Mouse (Mus musculus) limb, embryonic 13.5 days (tissue): ENCODE results near the gene Rnf217. TPM values are rescaled to one million over a fixed set of nuclear protein-coding genes. Genes with fewer than 3 reads are reported as not detected.

Experiments
- ATAC-seq: fragments of 200-750 bp; cut with Nextera tagmentation; 2 replicates; pipeline ENCODE4 v1.8.0; 2017; ENCODE audit warnings: low read depth, moderate number of reproducible peaks, moderate TSS enrichment; ENCODE audit not compliant: low FRiP score
- H3K27ac ChIP-seq: fragments of 300-500 bp; sonication (generic); 2 replicates; pipeline ENCODE4 v1.5.1; 2015; ENCODE audit warnings: inconsistent platforms, mild to moderate bottlenecking, moderate library complexity
- H3K27me3 ChIP-seq: fragments of 300-500 bp; sonication (generic); 2 replicates; pipeline ENCODE4 v1.6.1; 2015; ENCODE audit warnings: mild to moderate bottlenecking, inconsistent platforms
- H3K36me3 ChIP-seq: fragments of 300-500 bp; sonication (generic); 2 replicates; pipeline ENCODE4 v1.6.1; 2015; ENCODE audit warnings: inconsistent platforms, mild to moderate bottlenecking, moderate library complexity
- H3K4me1 ChIP-seq: fragments of 300-500 bp; sonication (generic); 2 replicates; pipeline ENCODE4 v1.6.1; 2015; ENCODE audit warnings: inconsistent platforms
- H3K4me2 ChIP-seq: fragments of 300-500 bp; sonication (generic); replicated peaks from 2 replicates; pipeline ENCODE4 v1.6.1; 2015; ENCODE audit warnings: inconsistent platforms, mild to moderate bottlenecking, moderate library complexity
- H3K4me3 ChIP-seq: fragments of 300-500 bp; sonication (generic); 2 replicates; pipeline ENCODE4 v1.5.1; 2015; ENCODE audit warnings: moderate library complexity, mild to moderate bottlenecking, inconsistent platforms
- H3K9ac ChIP-seq: fragments of 300-500 bp; sonication (generic); 2 replicates; pipeline ENCODE4 v1.6.1; 2015; ENCODE audit warnings: mild to moderate bottlenecking, inconsistent platforms
- H3K9me3 ChIP-seq: fragments of 300-500 bp; sonication (generic); 2 replicates; pipeline ENCODE4 v1.6.1; 2016; ENCODE audit warnings: inconsistent platforms
- WGBS: fragments of 180-500 bp; shearing (Covaris S2); methylation state at CpG from one replicate; pipeline ENCODE4 v1.1.7; 2015; 5-methylcytosine and 5-hydroxymethylcytosine counted together
- polyA plus RNA-seq: library from polyadenylated mRNA; unstranded; fragments of >200 nt; fragmentation: Nextera tagmentation; extraction: Ambion mirVana; gene quantifications from 2 replicates; pipeline ENCODE4 v1.2.1, GENCODE M21; 2015

The Rnf217 gene
- 1.6 and 1.8 TPM in 2 replicates for polyA plus RNA-seq

- H3K9ac ChIP-seq = peak within 1 kb of the TSS; percentile 96
- H3K27me3 ChIP-seq = no peaks in the 10 kb centered on the region
- H3K9me3 ChIP-seq = no peaks in the 10 kb centered on the region
- H3K4me1 ChIP-seq = peaks cover 33% of the 10 kb centered on the region
- peak within 1 kb of the TSS; percentile 73 for H3K27ac ChIP-seq
- peak within 1 kb of the TSS; percentile 86 for H3K4me3 ChIP-seq
- peak; percentile 83 for ATAC-seq
- peak within 1 kb of the TSS; percentile 86 for H3K4me2 ChIP-seq
- WGBS = under 1% methylated on average over 66 of the region's 106 CpGs
- H3K36me3 ChIP-seq = no peaks in the 10 kb centered on the region
Observed at GRCm38 (mm10) chr10:31609066-31609961, at the start of gene Rnf217. Gene Rnf217, minus strand, starts transcription at chr10:31609184.

- no peak overlapping the region for H3K27ac ChIP-seq
- H3K36me3 ChIP-seq = no peaks in the 10 kb centered on the region
- no peaks in the 10 kb centered on the region for H3K27me3 ChIP-seq
- H3K9ac ChIP-seq = no peak overlapping the region
- H3K4me2 ChIP-seq = no peak overlapping the region
- ATAC-seq = no peak
- no peak overlapping the region for H3K4me3 ChIP-seq
- no peaks in the 10 kb centered on the region for H3K4me1 ChIP-seq
- 81% methylated on average over 3 of the region's 3 CpGs for WGBS
- no peaks in the 10 kb centered on the region for H3K9me3 ChIP-seq
Observed at GRCm38 (mm10) chr10:31647270-31647669, 38.3 kb upstream of the Rnf217 start.

- H3K27ac ChIP-seq = no peak overlapping the region
- WGBS = 61% methylated on average over 1 of the region's 1 CpGs
- H3K4me2 ChIP-seq = no peak overlapping the region
- H3K36me3 ChIP-seq = no peaks in the 10 kb centered on the region
- H3K4me3 ChIP-seq = no peak overlapping the region
- no peak for ATAC-seq
- H3K4me1 ChIP-seq = no peaks in the 10 kb centered on the region
- H3K27me3 ChIP-seq = no peaks in the 10 kb centered on the region
- no peaks in the 10 kb centered on the region for H3K9me3 ChIP-seq
- H3K9ac ChIP-seq = no peak overlapping the region
Observed at GRCm38 (mm10) chr10:31646083-31646482, 37.1 kb upstream of the Rnf217 start.

DNA sequence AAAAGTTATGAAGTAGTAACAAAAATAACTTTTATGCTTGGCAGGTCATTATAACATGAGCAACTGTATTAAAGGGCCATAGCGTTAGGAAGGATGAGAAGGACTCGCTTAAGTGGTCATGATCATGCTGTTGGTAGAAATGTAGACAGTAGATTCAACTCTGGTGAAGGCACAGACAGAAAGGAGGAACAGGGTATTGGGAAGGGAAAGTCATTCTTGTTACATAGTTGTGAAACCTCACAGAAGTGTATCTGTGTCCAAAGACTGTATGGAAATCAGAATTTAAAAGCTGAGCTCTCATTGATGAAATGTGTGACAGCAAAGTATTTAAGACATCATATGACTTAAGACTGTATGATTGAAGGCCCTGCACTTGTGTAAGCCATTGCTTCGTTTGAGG lies 26.1 kb upstream of the Rnf217 start:
- 87% methylated on average over 3 of the region's 3 CpGs for WGBS

GRCm38 (mm10) chr10:31632005-31632404 lies 23.0 kb upstream of the Rnf217 start:
- Histone ChIP-seq H3K27me3 (no peaks in the 10 kb centered on the region), H3K36me3 (no peaks in the 10 kb centered on the region), H3K4me2 (no peak overlapping the region), H3K4me3 (no peak overlapping the region), H3K4me1 (no peaks in the 10 kb centered on the region), H3K9me3 (no peaks in the 10 kb centered on the region), H3K27ac (no peak overlapping the region), H3K9ac (no peak overlapping the region)
- WGBS = 78% methylated on average over 1 of the region's 1 CpGs
- no peak for ATAC-seq

More for the DNA sequence above, 26.1 kb upstream of the Rnf217 start:
- Histone ChIP-seq H3K4me3 (no peak overlapping the region), H3K9me3 (no peaks in the 10 kb centered on the region), H3K27ac (no peak overlapping the region), H3K27me3 (no peaks in the 10 kb centered on the region), H3K36me3 (no peaks in the 10 kb centered on the region), H3K4me2 (no peak overlapping the region), H3K4me1 (no peaks in the 10 kb centered on the region), H3K9ac (no peak overlapping the region)
- no peak for ATAC-seq

DNA sequence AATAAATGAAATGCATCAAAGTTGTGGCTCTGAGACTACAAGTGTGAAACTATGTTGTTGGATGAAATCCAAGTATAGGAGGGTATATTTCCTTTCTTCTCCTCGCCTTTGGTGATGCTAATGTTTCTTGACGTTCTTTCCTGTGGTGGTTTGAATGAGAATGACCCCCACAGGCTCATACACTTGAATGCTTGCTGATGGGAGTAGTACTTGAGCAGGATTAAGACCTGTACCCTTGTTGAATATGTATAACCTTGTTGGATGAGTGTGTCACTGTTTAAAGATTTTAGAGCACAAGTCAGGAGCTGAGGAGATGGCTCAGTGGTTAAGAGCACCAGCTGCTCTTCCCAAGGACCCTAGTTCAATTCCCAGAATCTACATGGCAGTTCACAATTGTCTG lies 6.4 kb upstream of the Rnf217 start:
- Histone ChIP-seq H3K36me3 (no peaks in the 10 kb centered on the region), H3K27me3 (no peaks in the 10 kb centered on the region), H3K4me1 (no peaks in the 10 kb centered on the region), H3K9me3 (no peaks in the 10 kb centered on the region), H3K4me3 (no peak overlapping the region), H3K9ac (no peak overlapping the region), H3K27ac (no peak overlapping the region), H3K4me2 (no peak overlapping the region)
- WGBS = 63% methylated on average over 2 of the region's 2 CpGs
- ATAC-seq = no peak

DNA sequence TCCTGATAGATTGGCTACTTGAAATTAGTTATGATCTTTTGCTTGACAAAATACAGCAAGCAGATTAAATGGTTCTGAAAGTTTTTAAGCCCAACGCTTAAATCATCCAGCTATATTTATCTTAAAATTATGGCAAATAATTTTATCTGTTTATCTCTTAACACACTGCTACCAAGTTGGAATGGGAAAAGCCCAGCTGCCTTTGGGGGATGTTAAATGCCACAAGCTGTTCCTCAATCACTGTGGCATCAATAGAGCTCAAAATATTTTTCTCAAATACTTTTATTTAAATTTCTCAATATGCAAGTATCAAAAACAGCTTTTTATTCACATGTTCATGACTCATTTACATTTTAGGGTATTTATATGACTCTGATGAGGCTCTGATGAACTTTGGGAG lies 5.1 kb upstream of the Rnf217 start:
- Histone ChIP-seq H3K9me3 (no peaks in the 10 kb centered on the region), H3K27me3 (no peaks in the 10 kb centered on the region), H3K9ac (no peak overlapping the region), H3K4me3 (no peak overlapping the region), H3K4me1 (0 out of 2 replicates have a peak, but pooled peaks cover 2% of the 10 kb centered on the region), H3K36me3 (no peaks in the 10 kb centered on the region), H3K4me2 (no peak overlapping the region), H3K27ac (no peak overlapping the region)
- ATAC-seq = no peak
- WGBS = 98% methylated on average over 1 of the region's 1 CpGs

DNA sequence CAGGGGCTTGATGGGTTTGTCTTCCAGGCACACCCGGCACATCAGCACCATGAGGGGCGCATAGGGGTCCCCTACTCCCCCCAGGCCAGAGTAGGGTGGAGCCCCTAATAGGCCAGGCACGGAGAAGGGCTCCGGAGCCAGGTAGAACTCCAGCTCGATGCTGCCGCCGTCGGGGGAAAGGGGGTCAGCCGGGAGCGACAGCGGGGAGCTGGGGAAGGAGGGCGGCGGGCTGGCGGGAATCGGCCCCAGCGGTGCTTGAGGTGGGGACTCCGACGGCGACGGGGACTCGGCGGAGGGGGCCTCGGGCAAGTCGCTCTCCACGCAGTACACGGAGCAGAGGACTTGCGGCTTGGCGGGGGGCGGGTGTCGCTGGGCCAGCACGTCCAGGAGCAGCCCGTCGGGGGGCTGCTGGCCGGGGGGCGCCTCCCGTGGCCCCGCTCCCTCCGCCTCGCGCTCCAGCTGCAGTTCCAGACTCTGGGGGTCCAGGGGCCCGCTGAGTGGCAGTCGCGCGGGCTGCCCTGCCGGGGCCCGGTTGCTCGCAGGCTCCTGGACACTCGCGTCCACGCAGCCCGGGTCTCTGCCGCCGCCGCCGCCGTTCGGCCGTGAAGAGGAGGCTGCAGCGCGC lies 431 bp downstream of the Rnf217 start:
- peak; percentile 50 for ATAC-seq
- no peaks in the 10 kb centered on the region for H3K27me3 ChIP-seq
- under 1% methylated on average over 48 of the region's 60 CpGs for WGBS

DNA sequence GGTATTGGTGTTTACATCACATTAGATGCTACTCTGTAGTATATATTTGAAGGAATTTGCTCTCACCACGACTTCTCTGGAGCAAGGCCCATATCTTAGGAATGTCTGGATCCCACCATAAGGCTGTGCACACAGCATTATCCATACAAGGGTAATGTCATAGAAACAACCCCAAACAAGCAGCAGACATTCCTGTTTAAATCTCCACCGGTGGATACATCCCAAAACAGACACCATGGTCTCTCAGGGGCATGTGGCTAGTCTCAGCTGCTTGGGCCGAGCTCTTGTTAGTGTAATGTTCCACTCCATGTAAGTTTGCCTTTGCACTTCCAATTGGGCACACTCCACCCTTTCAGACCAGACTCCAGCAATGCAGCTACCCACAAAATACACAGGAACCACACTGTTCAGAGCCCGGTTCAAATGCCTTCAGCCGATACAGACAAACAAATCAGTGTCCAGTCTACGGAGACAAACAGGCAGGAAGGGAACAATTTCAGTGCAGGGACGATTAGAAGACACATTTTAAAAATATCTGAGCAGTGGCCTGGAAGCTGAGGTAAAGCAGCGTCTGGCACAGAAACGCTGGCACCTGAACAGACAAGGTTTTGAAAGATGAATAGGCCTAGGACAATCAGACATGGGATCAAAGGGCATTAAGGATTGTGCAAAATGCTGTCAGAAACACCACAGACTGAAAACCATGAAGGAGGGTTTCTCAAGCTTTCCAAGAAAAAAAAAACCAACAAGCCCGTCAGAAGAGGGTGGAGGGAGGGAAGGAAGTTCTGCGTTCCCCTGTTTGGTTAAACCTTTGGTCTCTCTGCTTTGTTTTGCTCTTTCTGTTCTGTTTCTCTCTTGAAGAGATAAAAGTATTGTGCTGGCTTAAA lies 1.8 kb downstream of the Rnf217 start:
- Histone ChIP-seq H3K4me1 (peaks cover 38% of the 10 kb centered on the region), H3K27ac (0 out of 2 replicates have a peak overlapping the region, but pooled peaks have one; percentile 1), H3K4me2 (peak overlapping the region; percentile 86), H3K36me3 (no peaks in the 10 kb centered on the region), H3K4me3 (peak overlapping the region; percentile 86), H3K9ac (peak overlapping the region; percentile 96), H3K27me3 (no peaks in the 10 kb centered on the region), H3K9me3 (no peaks in the 10 kb centered on the region)
- no peak for ATAC-seq
- WGBS = 24% methylated on average over 11 of the region's 11 CpGs

More for the DNA sequence above, 431 bp downstream of the Rnf217 start:
- H3K4me1 ChIP-seq = peaks cover 37% of the 10 kb centered on the region
- H3K27ac ChIP-seq = peak overlapping the region; percentile 73
- H3K9me3 ChIP-seq = no peaks in the 10 kb centered on the region
- H3K4me2 ChIP-seq = peak overlapping the region; percentile 86
- H3K9ac ChIP-seq = peak overlapping the region; percentile 96
- H3K4me3 ChIP-seq = peak overlapping the region; percentile 86
- no peaks in the 10 kb centered on the region for H3K36me3 ChIP-seq

DNA sequence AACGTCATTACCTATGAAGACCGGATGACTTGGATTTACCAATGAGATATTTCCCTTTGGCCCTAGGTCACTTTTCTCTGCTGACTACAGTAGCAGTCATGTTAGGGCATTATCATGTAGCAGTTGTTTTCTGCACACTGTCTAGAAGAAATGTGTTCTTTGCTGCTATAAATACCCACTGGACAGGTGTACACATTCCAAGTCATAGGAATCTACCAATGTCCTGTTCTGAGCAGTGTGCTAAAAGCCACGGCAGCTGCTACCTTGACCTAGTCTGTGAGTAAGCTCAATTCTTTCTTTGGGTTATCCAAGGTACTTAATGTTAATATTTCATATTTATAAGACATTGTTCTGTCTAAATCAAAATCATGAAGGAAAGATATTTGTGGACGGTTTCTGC lies 5.1 kb downstream of the Rnf217 start:
- Histone ChIP-seq H3K36me3 (no peaks in the 10 kb centered on the region; the same call in 1 of the 2 replicates), H3K27me3 (no peaks in the 10 kb centered on the region), H3K4me3 (no peak overlapping the region)

GRCm38 (mm10) chr10:31600116-31600515 lies 8.9 kb downstream of the Rnf217 start:
- ATAC-seq = no peak
- H3K27me3 ChIP-seq = no peaks in the 10 kb centered on the region
- no peak overlapping the region for H3K4me3 ChIP-seq
- no peak overlapping the region for H3K27ac ChIP-seq
- no peak overlapping the region for H3K9ac ChIP-seq
- no peak overlapping the region for H3K4me2 ChIP-seq
- no peaks in the 10 kb centered on the region; the same call in 1 of the 2 replicates for H3K36me3 ChIP-seq
- peaks cover 7% of the 10 kb centered on the region; the same call in 1 of the 2 replicates for H3K4me1 ChIP-seq
- 87% methylated on average over 6 of the region's 6 CpGs for WGBS
- no peaks in the 10 kb centered on the region for H3K9me3 ChIP-seq

More for the DNA sequence above, 5.1 kb downstream of the Rnf217 start:
- Histone ChIP-seq H3K27ac (no peak overlapping the region), H3K9ac (no peak overlapping the region), H3K4me1 (peaks cover 36% of the 10 kb centered on the region), H3K9me3 (no peaks in the 10 kb centered on the region), H3K4me2 (no peak overlapping the region)
- no peak for ATAC-seq
- 90% methylated on average over 4 of the region's 4 CpGs for WGBS
